Mouse (Mus musculus) natural killer cell, adult 2 months (primary cell): ENCODE measurements at regions not wholly inside any gene's neighbourhood (a gene's known extent, or its start where the extent isn't known, plus 50 kb on each side); places are given as distances from the start of the nearest gene placed in this dataset.

Experiments used
- DNase-seq, 2 experiments: peaks; one replicate each; pipeline ENCODE4 v3.0.0; 2022; ENCODE audit warnings: low spot score in 2 of 2

DNA sequence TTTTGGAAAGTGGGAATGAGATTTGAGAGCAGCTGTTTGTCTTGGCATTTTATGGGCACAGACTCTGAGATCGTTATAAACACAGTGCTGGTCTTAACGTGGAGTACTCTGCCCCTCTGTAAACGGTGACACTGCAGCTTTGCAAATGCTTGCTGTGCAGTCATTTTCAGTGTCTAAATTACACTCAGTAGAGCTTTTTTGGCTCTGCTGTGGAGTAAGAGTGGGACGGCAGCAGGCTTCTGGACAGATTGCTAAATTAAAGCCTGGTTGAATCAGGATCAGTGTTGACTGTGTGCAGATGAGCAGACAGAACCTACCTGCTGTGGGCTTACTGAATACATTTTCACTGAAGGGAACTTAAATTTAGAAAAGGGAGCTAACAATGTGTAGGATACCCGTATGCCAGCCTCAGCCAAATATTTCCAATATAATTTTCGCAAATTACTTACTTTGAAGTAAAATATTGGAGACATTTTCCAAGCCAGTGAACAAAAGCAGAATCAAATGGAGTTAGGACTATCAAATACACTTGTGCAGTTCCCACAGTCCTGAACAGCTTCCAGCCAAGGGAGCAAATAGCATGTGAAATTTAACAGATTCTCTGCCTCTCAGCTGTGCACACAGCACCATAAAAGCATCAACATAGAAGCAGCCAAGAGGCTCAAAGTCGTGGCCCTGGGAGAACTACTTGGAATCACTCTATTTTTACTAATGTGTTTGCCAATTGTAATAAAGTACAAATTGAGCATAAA is 148.1 kb upstream of the Stac start:
- DNase-seq: no peak

DNA sequence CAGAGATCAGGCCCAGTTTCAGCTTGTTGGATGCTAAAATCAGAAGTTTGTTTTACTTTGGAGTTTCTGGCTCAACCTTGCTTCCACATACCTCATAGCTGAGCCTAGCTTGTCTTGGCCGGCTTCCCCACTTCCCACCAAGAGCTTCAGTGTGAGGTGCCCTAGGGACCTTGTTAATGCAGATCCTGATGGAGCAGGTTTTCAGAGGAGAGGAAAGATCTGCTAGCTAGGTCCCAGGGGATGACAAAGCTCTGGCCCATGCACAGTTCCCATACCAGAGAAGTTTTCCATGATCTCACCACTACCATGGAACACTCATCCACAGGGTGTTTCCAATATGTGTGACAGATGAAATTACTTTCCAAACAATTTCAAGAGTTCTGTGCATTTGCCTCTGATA is 131.9 kb upstream of the Stac start:
- DNase-seq: no peak

DNA sequence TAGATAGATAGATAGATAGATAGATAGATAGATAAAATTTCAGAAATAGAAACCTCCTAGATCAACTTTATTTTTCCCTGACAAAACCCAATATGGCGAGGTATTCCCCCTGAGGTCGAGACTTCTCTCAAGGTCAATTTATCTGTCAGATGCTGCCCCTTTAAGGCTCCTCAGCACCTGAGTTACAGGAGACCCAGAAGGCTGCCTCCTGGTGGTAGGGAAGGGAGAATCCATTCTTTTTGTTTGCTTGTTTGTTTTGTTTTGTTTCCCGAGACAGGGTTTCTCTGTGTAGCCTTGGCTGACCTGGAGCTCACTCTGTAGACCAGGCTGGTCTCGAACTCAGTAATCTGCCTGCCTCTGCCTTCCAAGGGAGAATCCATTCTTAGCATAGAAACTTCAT is 127.3 kb upstream of the Stac start:
- DNase-seq: no peak

DNA sequence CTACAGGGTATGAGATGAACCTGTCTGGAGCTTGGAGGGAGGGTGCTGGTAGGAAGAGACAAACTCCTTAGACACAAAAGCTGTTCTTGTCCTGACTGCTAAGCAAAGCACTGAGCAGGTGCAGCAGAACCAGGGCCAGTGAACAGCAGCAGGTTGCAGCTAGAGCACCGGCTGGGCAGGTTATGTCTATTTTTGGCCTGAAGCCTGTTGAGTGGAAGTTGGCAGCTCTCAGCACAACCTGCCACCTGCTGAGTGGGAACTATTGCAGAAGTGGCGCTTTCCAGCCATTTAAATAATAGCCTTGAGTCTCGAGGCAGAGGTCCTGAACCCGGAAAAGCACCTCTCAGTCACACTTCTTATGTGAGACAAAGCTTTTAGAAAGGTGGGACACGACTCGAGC is 114.8 kb upstream of the Stac start:
- DNase-seq: no peak

DNA sequence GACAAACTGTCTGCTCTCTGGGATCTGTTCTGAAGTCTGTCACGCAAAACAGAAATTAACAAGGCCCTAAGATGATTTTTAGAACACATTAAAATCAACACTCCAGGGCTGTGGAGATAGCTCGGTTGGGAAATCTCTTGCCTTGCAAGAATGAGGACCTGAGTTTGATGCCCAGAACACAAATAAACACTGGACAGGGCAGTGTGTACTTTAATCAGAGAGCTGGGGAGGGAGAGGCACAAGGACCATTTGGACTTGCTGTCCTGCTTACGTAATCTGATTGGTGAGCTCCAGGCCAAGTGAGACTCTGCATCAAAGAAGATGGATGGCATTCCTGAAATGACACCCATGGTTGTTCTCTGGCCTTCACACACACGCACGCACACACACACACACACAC is 111.2 kb upstream of the Stac start:
- DNase-seq: no peak

DNA sequence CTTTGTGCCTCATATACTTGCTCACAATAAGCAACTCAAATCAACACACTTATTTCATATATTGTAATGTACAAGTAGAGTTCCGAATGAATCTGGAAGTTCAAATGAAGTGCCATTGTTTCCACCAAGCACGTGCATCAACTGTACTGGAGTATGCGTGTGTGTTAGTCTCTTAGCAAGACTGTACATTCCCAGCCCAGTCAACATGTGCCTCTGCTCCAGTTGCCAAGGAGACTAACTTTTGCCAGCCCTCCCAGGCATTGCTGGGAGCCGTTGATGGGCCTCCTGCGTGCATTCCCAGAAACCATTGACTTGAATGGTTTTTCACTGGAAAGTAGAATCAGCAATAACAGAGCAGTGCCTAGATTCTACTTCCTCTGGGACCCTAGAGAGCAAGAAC is 110.7 kb upstream of the Stac start:
- no peak for DNase-seq

DNA sequence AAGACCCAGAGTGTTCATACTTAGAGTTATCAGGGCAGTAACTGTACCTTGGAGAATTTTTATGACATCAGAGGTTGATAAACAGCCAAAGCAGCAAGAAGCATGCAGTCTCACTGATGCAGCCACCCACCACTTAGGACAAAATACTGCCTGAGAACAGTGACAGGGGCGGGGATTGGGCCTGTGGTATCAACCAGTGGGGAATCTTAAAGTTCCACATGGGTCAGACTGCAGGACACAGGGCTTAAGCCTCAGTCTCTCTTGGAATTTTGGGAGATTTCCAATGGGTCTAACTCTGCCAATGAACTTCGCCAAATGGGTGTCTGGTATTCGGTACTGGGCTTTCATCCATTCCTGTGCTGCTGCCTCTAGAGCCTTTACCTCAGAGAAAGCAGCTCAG is 88.8 kb upstream of the Stac start:
- no peak for DNase-seq

DNA sequence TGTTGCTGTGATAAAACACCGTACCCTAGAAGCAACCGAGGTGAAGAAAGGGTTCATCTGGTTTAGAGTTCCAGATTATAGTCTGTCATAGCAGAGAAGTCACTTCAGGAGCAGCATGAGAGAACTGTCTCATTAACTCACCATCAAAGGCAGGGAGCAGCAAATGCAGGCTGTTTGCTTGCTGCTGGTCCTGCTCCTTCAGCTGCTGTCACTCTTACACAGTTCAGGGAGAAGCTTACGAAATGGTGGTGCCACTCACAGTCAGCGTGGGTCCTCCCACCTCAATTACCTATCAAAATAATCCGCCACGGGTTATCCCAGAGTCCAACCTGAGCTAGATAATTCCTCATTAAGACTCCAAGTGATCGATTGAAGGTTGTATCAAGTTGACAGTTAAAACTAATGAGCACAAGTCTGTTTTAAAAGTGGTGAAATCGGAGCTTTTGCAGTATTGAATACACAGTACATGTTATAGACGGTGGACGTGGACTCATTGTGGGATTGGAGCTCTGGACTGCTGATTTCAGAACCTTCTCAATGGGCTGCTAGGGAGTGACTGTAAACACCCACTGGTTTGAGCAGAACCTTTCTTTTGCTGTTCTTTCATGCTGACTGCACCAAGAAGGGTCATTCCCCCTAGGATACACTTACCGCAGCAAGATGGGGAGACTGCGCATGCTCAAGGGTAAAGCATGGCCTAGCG is 87.4 kb upstream of the Stac start:
- DNase-seq: no peak

DNA sequence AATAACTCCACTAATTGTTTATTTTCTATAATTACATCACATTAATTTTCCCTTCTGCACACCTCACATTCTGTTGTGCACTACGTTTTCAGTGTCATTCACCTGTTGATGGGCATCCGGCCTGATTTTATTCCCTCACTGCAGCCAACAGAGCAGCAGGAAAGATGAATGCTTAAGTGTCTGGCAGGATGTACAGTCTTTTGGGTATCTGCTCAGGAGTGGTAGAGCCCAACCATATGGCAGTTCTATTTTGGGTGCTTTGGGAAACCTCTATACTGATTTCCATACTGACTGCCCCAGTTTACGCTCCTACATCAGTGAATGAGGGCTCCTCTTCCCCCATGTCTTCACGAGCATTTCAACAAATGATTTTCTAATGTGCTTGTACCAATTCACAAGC is 84.1 kb upstream of the Stac start:
- DNase-seq: no peak

DNA sequence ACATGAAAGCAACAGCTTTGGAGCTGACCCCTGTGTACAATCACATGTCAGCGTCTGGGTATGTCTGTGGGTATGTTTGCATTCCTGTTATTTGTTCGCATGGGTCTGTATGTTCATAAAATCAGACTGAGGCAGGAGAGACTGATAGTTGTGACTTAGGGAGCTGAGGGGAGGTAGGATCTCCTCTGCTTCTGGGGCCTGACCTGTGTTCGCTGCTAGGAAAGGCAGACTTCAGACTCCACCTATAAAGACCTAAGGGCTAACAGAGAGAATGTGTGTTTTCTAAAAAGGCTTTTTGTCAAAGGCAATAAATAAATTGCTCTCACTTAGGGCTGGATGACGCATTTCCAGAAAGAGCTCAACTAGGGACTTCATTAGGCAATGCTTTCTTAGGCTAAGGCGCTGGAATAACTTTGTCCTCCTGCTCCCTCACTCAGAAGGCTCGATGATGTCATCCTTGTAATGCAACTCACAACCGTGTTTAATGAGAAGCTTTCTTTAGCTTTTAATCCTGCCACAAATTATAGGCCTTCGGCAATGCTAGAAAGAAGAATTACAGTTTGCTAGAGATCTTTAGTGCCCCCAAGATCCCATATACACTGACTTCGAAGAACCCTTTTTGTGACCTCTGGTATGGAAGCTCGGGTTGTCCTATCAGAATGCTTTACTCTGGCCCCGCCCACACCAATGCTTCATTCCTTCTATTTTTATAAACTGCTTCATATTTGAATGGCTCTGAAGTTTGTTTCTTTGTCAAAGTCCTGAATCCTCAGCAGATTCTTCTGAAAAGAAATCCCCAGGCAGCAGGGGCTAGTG is 72.7 kb upstream of the Stac start:
- DNase-seq: no peak

DNA sequence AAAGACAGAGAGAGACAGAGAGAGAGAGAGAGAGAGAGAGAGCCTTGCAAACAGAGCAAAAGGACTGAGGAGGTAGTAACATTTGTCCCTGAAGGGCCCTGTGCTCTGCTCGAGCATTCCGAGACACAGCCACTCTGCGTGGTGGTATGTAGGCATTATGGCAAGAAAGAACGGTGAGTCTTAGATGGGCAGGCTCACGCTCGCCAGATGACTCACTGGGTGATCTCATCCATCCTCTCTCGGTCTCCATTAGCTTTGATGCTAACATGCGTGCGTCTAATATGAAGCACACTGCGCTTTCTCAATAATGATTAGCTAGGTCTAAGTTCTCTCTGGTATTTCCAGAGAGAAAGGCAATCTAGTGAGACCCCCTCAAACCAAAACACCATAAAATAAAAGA is 65.1 kb upstream of the Stac start:
- no peak for DNase-seq

DNA sequence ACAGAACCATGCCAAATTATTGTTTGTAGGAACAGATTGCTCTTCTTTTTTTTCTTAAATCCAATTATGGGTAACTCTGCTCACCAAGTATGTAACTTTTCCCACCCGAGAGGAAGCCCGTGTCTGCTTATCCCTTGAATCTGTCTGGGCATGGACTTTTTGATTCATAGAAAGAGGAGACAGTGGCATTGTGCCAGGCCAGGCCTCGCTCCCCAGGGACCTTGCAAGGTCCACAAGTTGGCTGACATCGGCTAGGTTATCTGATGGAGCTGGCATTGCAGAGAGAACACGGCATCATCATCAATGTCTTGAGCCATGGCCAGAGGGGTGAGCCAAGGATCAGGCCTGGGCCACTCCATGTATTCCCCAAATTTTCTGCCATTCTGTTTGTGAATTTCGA is 56.0 kb upstream of the Stac start:
- DNase-seq: no peak

DNA sequence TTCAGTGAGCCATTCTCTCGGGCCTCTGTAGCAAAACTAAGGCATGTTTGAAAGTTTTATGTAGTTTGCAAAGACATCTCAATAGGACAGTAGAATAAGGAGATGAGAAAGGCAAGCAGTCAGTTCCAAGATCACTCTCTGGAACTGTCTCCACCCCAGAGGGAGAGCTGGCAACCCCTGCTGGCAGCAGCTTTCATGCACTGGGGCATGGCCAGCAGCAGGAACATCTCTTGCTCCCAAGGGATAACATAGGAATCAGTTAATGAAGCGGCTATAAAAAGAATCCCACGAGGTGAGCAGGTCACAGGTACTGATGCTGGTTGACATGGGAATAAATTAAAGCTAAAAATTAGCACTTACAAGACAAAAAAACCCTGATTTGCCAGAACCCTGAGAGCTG is 55.1 kb upstream of the Stac start:
- DNase-seq: no peak
